Mouse (Mus musculus) cortical plate, adult 2 months (tissue): Measurements from ENCODE around the gene Retreg3. TPM values are rescaled to one million over a fixed set of nuclear protein-coding genes. Genes with fewer than 3 reads are reported as not detected.

Experiments
- H3K27ac ChIP-seq: fragments of 200-500 bp; 2 replicates; pipeline ENCODE4 v1.5.1; 2012; ENCODE audit warnings: low read length, control low read depth, inconsistent platforms; ENCODE audit not compliant: insufficient read depth
- H3K4me1 ChIP-seq: fragments of 200-500 bp; 2 replicates; pipeline ENCODE4 v1.6.1; 2011; ENCODE audit warnings: low read length; ENCODE audit not compliant: control insufficient read depth, insufficient read depth
- H3K4me3 ChIP-seq: fragments of 200-500 bp; 2 replicates; pipeline ENCODE4 v1.5.1; 2011; ENCODE audit warnings: mild to moderate bottlenecking, low read length, control low read depth; ENCODE audit not compliant: insufficient read depth
- CTCF ChIP-seq: fragments of 200-500 bp; IDR thresholded peaks from 2 replicates; pipeline ENCODE4 v1.5.1; 2011; ENCODE audit warnings: mild to moderate bottlenecking, control low read depth, low read length; ENCODE audit not compliant: insufficient read depth; ENCODE audit errors: extremely low read depth
- POLR2A ChIP-seq: fragments of 200-500 bp; IDR thresholded peaks from 2 replicates; pipeline ENCODE4 v1.6.1; 2011; ENCODE audit warnings: mild to moderate bottlenecking, low read length, control low read depth; ENCODE audit not compliant: insufficient read depth; ENCODE audit errors: extremely low read depth
- polyA plus RNA-seq: library from polyadenylated mRNA; depleted of rRNA; stranded (reverse); fragments of >200 nt; gene quantifications from 2 replicates; pipeline ENCODE4 v1.2.3, GENCODE M21; 2012

Gene Retreg3
- polyA plus RNA-seq, 1 experiment = 65.7 TPM

DNA sequence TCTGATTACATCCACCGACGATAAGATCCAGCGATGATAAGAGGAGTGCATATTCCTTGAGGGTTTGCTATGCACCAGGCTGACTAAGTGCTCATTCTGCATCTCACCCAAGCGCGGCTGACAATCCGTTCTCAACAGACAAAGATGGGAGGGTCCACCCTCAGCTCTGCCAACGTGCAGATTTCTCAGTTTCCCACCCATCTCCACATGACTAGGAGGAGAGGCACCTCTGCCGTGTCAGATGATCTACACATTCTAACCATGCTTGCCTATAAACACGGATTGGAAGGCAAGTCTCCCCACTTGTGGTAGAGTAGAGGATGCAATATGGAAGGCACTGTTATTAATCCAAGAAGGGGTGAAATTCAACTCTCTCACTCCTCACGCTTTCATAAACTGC lies 29.1 kb upstream of the Retreg3 start:
- H3K4me1 ChIP-seq = no peaks in the 10 kb centered on the region
- 0 out of 2 replicates have a peak overlapping the region, but pooled peaks have one; percentile 43 for H3K27ac ChIP-seq
- no peak for TF ChIP-seq CTCF
- no peak for TF ChIP-seq POLR2A
- H3K4me3 ChIP-seq = no peak overlapping the region

- Histone ChIP-seq H3K4me3 (no peak overlapping the region), H3K27ac (no peak overlapping the region), H3K4me1 (no peaks in the 10 kb centered on the region)
- TF ChIP-seq CTCF (no peak), POLR2A (no peak)
These were observed 26.7 kb upstream of the Retreg3 start for GRCm38 (mm10) chr11:101146377-101146776.

DNA sequence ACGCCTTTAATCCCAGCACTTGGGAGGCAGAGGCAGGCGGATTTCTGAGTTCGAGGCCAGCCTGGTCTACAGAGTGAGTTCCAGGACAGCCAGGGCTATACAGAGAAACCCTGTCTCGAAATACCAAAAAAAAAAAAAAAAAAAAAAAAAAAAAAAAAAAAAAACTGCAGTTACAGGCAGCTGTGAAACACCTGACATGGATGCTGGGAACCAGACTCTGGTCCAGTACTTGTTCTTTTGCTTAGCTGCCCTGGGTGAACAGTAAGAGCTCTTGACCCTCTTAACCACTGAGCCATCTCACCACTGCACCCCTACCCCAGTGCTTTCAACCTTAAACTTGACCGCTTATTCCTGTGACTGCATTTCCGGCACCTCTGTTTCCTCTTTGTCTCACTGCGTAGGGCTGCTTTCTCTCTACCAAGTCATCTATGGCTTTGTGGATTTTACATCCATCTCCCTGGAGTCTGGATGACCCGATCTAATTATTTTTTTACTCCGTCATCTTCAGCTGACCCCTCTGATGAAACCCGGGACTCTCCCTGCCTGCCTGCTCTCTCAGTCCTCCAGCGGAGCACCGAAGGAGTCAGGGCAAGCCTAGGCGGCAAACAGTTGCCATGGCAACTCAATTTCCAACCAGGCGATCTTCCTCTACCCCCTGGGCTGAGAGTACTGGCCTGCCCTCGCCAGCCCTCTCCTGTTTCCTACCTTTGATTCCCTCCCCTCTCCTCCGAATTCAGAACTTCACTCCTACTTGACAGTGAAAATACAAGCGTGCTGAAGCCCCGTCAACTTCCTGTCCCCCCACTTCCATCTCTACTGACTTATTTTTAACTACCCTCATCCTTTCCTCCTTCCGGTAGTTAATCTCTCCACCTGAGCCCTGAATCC lies 23.9 kb upstream of the Retreg3 start:
- TF ChIP-seq CTCF = no peak
- TF ChIP-seq POLR2A = no peak
- Histone ChIP-seq H3K4me1 (no peaks in the 10 kb centered on the region), H3K4me3 (0 out of 2 replicates have a peak overlapping the region, but pooled peaks have one; percentile 1), H3K27ac (no peak overlapping the region)

DNA sequence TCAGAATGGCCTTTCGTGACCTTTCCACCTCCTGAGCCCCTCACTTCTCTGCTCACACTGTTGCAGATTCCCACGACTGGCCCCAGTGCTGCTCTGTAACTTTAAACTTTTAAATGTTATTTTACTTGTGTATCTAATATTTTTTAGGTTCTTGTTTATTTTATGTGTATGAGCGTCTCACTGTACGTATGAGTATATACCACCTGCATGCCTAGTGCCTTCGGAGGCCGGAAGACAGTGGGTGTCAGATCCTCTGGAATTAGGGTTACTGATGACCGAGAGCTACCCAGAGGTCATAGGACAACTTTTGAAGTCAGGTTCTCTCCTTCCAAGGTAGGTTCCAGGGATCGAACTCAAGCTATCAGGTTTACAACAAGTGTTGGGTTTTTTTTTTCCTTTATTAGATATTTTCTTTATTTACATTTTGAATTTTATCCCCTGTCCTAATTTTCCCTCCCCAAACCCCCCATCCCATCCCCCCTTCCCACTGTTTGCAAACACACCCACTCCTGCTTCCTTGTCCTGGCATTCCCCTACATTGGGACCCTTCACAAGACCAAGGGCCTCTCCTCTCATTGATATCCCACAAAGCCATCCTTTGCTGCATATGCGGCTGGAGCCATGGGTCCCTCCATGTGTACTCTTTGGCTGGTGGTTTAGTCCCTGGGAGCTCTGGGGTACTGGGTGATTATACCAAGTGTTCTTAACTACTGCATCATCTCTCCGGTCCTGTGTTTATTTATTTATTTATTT lies 22.7 kb upstream of the Retreg3 start:
- no peak for TF ChIP-seq POLR2A
- no peak for TF ChIP-seq CTCF
- Histone ChIP-seq H3K27ac (no peak overlapping the region), H3K4me1 (no peaks in the 10 kb centered on the region), H3K4me3 (no peak overlapping the region)

- H3K4me3 ChIP-seq = no peak overlapping the region
- H3K27ac ChIP-seq = no peak overlapping the region
- no peaks in the 10 kb centered on the region for H3K4me1 ChIP-seq
- TF ChIP-seq CTCF (no peak), POLR2A (no peak)
These were observed 21.4 kb upstream of the Retreg3 start for GRCm38 (mm10) chr11:101141088-101141487.

DNA sequence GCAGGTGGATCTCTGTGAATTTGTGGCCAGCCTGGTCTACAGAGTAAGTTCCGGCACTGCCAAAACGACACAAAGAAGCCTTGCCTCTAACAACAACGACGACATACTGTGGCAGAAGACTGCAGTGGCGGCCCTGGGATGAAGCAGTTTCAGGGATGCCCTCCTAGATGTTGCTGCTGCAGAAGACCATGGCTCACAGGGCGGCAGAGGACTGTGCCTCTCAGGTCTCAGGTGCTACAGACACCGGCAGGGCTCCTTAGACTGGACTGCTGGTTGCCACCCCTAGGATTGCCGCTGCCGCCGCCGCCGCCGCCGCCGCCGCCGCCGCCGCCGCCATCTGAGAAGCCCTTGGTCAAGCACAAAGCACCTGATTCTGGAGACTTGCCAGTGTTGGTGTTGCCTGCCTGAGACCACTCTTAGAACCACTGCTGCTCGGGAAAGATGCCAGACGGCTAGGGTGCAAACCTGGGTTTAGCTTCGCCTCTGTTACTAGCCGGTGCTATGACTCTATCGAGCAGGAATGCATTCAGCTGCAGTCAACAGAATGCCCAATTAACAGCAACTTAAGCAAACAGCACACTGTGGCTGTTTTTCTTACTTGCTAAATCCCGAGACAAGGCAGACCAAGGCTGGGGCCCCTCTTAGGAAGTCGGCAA lies 20.6 kb upstream of the Retreg3 start:
- no peak overlapping the region for H3K27ac ChIP-seq
- no peaks in the 10 kb centered on the region for H3K4me1 ChIP-seq
- 0 out of 2 replicates have a peak, but pooled peaks have one; percentile 15 for TF ChIP-seq POLR2A
- no peak for TF ChIP-seq CTCF
- H3K4me3 ChIP-seq = peak overlapping the region; percentile 32

GRCm38 (mm10) chr11:101138536-101139181 lies 19.0 kb upstream of the Retreg3 start:
- Histone ChIP-seq H3K4me1 (no peaks in the 10 kb centered on the region), H3K27ac (no peak overlapping the region), H3K4me3 (no peak overlapping the region)
- TF ChIP-seq POLR2A (no peak), CTCF (no peak)

DNA sequence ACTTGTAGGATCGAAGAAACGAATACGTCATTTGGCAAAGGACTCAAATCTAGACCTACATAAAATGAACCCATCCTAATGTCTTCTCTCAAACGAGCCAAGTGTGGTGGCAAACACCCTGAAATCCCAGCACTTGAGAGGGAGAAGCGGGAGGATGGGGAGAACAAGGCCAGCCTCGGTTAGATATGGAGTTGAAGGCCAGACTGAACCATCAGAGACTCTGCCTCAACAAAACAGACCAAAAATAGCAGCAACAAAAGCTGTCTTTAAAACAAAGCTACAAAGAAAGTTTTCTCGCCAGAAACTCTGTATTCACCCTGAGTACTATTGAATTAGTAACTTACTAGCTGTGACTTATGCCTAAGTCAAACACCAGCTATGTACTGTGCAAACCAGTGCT lies 17.3 kb upstream of the Retreg3 start:
- TF ChIP-seq CTCF (no peak), POLR2A (no peak)
- H3K4me1 ChIP-seq = no peaks in the 10 kb centered on the region
- H3K27ac ChIP-seq = no peak overlapping the region
- H3K4me3 ChIP-seq = no peak overlapping the region
